Mouse (Mus musculus) heart, postnatal 4 days (tissue): ENCODE measurements around the gene Hist3h2ba. TPM values are rescaled to one million over a fixed set of nuclear protein-coding genes. Genes with fewer than 3 reads are reported as not detected.
A peak's percentile ranks its signal among the peaks of the same experiment; 100 is the strongest.

Source experiments
- DNase-seq: peaks from one replicate; pipeline ENCODE4 v3.0.0; 2021
- total RNA-seq, 2 experiments: library from RNA; stranded (reverse); gene quantifications; 2 replicates each; pipeline ENCODE4 v1.2.3; 2021

The Hist3h2ba gene
- 10 to 100 TPM; 21.8 to 22.6 TPM for total RNA-seq

DNA sequence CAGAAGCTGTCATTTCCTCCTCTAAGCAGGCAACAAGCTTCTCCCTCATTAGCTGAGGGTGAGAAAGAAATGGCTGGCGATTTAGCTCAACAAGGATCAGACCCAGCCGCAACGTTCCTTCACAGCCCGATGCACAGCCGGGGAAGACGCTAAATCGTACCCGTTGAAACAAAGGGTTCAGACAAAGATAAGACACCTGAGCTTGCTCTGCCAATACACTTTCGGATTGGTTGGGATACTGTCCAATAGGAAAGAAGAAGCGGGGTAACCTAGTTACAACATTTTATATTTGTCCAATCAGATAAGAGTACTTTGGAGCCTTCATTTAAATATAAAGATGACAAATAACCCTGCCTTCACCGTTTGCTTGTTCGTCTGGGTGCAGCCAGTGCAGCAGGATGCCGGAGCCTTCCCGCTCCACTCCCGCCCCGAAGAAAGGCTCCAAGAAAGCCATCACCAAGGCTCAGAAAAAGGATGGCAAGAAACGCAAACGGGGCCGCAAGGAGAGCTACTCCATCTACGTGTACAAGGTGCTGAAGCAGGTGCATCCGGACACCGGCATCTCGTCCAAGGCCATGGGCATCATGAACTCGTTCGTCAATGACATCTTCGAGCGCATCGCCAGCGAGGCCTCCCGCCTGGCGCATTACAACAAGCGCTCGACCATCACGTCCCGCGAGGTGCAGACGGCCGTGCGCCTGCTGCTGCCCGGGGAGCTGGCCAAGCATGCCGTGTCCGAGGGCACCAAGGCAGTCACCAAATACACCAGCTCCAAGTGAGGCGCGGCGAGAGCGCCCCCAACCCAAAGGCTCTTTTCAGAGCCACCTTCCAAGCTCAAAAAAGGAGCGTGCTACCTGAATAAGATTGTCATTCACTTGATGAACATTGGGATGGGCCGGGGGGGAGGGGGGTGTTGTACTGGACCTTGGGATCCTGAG is at the start of gene Hist3h2ba:
Gene Hist3h2ba, plus strand, starts transcription at position 379 of the 938 bp plus-strand sequence.
- DNase-seq = no peak

- DNase-seq = no peak
Measured at GRCm38 (mm10) chr11:58901080-58901479, 47.6 kb upstream of the Hist3h2ba start.

GRCm38 (mm10) chr11:58903511-58904409 is 45.0 kb upstream of the Hist3h2ba start, which contains the start of gene Zfp39:
TSS of gene Zfp39 (minus strand) at chr11:58904225.
- DNase-seq = peak; percentile 98

- DNase-seq = no peak
Measured at GRCm38 (mm10) chr11:58904410-58904718, 44.4 kb upstream of the Hist3h2ba start.

GRCm38 (mm10) chr11:58904838-58905237 is 43.9 kb upstream of the Hist3h2ba start:
- DNase-seq = peak; percentile 26

- DNase-seq = no peak
Measured at GRCm38 (mm10) chr11:58913776-58914175, 34.9 kb upstream of the Hist3h2ba start.

- DNase-seq = peak; percentile 27
Measured at GRCm38 (mm10) chr11:58914461-58915028, 34.2 kb upstream of the Hist3h2ba start.

- DNase-seq = peak; percentile 56
Measured at GRCm38 (mm10) chr11:58916879-58917744, 31.6 kb upstream of the Hist3h2ba start.

DNA sequence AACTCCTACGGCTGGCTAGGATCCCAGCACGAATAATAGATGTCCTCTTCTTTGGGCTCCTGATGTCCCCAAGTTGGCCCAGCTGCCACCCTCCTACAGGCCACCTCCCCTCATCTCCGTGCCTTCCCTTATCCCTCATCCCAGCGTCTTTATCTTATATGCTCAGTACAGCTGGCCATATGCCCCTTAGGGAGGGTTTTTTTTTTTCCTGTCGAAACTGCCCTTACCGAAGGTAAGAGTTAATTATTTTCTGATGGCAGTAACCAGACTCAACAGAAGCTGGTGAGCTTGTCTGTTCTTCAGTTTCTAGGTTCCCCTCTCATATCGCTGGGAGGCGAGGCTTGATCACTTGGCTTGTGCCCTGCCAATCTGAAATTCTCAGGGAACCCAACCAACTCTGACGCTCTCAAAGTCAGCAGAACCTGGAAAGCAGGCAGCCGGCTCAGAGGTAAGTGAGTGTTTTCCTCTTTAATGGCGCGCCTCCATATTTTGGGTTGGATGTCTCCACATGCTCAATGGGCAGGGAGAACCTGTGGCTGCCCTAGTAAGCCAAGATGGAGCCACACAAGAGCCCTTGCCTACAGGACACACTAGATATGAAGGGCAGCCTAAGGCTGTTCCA is 30.9 kb upstream of the Hist3h2ba start, which contains the start of gene Btnl10:
Gene Btnl10, plus strand, starts transcription at position 164 of the 622 bp plus-strand sequence.
- DNase-seq = no peak

GRCm38 (mm10) chr11:58918759-58919158 is 30.0 kb upstream of the Hist3h2ba start:
- DNase-seq = no peak

GRCm38 (mm10) chr11:58922420-58922819 is 26.3 kb upstream of the Hist3h2ba start:
- no peak for DNase-seq

DNA sequence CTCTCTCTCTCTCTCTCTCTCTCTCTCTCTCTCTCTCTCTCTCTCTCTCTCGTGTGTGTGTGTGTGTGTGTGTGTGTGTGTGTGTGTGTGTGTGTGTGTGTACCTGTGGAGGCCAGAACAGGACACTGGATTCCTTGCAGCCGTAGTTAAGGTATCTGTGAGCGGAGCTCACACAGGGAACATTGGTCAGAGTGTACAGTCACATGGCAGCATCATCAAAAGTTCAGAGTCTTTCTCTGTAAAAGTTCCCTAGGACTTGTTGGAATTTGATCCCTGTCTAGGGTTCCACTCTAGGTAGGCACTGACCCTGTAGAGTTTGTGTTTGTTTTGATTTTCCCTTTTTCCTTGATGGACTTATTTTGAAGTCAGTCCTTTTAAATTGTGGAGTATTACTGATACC is 22.1 kb upstream of the Hist3h2ba start:
- DNase-seq = no peak

DNA sequence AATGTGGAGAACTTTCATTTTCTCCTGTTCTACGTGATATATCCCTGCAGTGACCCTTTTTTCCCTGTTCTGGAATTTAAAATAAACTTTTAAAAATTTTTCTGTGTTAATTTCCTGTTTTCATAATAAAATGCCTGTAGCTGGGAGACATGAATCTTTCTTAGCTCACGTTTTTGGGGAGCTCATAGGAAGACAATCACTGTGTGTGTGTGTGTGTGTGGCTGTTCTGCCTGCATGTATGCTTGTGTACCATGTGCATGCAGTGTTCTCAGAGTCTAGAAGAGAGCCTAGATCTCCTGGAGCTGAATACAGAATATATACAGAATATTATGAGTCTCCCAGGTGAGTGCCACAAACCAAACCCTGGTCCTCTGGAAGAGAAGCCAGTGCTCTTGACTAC is 21.7 kb upstream of the Hist3h2ba start:
- no peak for DNase-seq

DNA sequence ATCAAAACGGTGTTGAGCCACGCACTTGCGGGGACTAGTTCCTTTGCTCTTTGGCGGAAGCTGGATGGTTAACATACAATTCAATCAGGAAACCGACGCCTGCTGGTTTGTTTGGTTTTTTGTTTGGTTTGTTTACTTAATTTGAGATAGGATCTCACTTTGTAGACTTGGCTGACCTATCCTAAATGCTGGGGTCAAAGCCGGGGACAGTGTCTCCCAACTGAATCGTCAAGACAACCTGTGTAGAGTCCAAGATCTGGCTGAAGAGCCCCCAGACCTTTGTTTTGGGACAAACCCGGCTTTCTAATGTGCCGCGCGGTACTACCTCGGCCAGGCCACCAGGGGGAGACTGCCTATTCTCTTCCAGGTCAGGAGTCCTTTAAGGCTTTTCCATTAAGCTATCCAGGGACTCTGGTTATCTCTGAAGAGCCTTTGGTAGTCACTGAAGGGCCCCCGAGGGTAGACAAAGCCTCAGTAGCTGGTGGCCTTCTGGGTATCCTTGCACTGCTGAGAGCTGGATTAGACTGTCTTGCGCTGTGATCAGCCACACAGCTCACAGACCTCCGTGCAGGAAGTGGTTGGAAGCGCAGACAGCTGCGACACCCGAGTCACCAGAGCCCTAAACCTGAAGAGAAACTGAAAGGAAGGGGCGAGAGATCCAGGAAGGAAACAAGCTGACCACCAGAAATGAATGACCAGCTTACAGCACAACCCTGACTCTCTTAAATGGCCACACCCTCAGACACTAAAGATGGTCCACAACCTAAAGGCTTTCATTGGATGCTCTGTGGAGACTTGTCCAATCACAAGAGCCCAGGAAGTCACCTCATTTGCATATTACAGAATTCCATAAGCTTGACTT is 20.7 kb upstream of the Hist3h2ba start:
- peak; percentile 71 for DNase-seq

DNA sequence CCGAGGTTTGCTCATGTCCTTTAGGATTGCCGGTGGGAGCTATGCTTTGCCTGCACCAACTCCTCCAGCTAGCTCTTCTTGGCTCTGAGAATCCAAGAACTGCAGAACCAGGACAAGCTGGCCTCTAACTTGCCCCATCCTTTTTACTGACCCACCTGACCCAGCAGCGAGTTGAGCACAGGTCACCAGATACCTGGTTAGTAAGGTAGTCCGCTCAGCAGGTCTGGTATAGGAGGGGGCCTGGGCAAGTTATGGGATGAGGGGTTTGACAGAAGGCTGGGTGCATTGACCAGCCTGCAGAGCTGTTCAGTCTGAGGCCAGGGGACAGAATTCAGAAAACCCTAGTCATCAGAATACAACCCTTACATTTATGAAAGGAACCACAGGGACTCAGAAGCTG is 19.7 kb upstream of the Hist3h2ba start:
- no peak for DNase-seq

- DNase-seq = no peak
Measured at GRCm38 (mm10) chr11:58929641-58930040, 19.1 kb upstream of the Hist3h2ba start.

- DNase-seq = no peak
Measured at GRCm38 (mm10) chr11:58930254-58930653, 18.5 kb upstream of the Hist3h2ba start.

DNA sequence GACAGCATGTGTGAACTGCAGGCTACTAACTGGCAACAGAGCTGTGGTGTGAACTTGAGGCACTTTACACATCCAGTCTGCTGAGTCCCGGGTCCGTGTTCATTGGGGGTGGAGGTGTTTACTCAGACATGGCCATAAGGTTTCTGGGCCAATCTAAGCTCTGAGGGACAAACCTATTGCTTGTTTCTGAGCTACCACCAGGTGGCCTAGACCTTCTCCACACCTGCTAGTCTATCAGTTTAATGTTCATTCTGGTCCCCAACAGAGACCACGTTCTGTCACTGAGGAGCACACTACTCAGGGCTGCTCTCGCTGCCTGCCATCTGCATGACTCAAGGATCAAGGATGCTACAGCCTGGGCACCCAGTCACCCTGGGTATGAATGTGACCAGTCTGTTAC is 17.1 kb upstream of the Hist3h2ba start:
- DNase-seq = no peak

GRCm38 (mm10) chr11:58937909-58938308 is 10.8 kb upstream of the Hist3h2ba start:
- DNase-seq = no peak
